Mouse (Mus musculus): ENCODE results near the gene Hnrnph1. TPM values are rescaled to one million over a fixed set of nuclear protein-coding genes. Genes with fewer than 3 reads are reported as not detected.

The Hnrnph1 gene
- polyA plus RNA-seq, 1 experiment from 2014 or later, result 502 TPM

GRCm38 (mm10) chr11:50430277-50431133, 53.7 kb downstream of the Hnrnph1 start, which contains the start of gene Rufy1:
Gene Rufy1, minus strand, starts transcription at chr11:50431125.
- H3K36me3 ChIP-seq, result no peaks in the 10 kb centered on the region
- H3K4me3 ChIP-seq, result peak within 1 kb of the TSS; percentile 77
- WGBS, result under 1% methylated on average over 90 of the region's 90 CpGs
- peaks cover 5% of the 10 kb centered on the region; the same call in 1 of the 2 replicates for H3K27me3 ChIP-seq (ENCODE audit: insufficient read depth, poor library complexity, severe bottlenecking)
- peak; percentile 87 for DNase-seq (ENCODE audit: low spot score)
- H3K27ac ChIP-seq, result peak within 1 kb of the TSS; percentile 98
- H3K4me1 ChIP-seq (replicated peaks), result peaks cover 11% of the 10 kb centered on the region
- H3K9me3 ChIP-seq, result no peaks in the 10 kb centered on the region

- H3K36me3 ChIP-seq, result no peaks in the 10 kb centered on the region
- 32% methylated on average over 32 of the region's 32 CpGs for WGBS
- H3K4me1 ChIP-seq (replicated peaks), result peaks cover 11% of the 10 kb centered on the region
- peak; percentile 32 for DNase-seq (ENCODE audit: low spot score)
- H3K9me3 ChIP-seq, result no peaks in the 10 kb centered on the region
- peaks cover 5% of the 10 kb centered on the region; the same call in 1 of the 2 replicates for H3K27me3 ChIP-seq (ENCODE audit: insufficient read depth, poor library complexity, severe bottlenecking)
- peak overlapping the region; percentile 77 for H3K4me3 ChIP-seq
- H3K27ac ChIP-seq, result peak overlapping the region; percentile 98
Measured at GRCm38 (mm10) chr11:50431134-50432068, 54.6 kb downstream of the Hnrnph1 start.

- H3K9me3 ChIP-seq, result no peaks in the 10 kb centered on the region
- H3K27me3 ChIP-seq (ENCODE audit: insufficient read depth, poor library complexity, severe bottlenecking), result peaks cover 5% of the 10 kb centered on the region; the same call in 1 of the 2 replicates
- no peaks in the 10 kb centered on the region for H3K36me3 ChIP-seq
- 0 out of 2 replicates have a peak overlapping the region, but pooled peaks have one; percentile 77 for H3K4me3 ChIP-seq
- H3K27ac ChIP-seq, result no peak overlapping the region
- WGBS, result 92% methylated on average over 3 of the region's 3 CpGs
- H3K4me1 ChIP-seq (replicated peaks), result peaks cover 11% of the 10 kb centered on the region
- DNase-seq (ENCODE audit: low spot score), result no peak
Measured at GRCm38 (mm10) chr11:50432069-50432440, 55.3 kb downstream of the Hnrnph1 start.

GRCm38 (mm10) chr11:50432896-50433295, 56.1 kb downstream of the Hnrnph1 start:
- Histone ChIP-seq H3K27ac (no peak overlapping the region), H3K4me3 (no peak overlapping the region), H3K27me3 (ENCODE audit: insufficient read depth, poor library complexity, severe bottlenecking) (peaks cover 5% of the 10 kb centered on the region; the same call in 1 of the 2 replicates), H3K36me3 (no peaks in the 10 kb centered on the region), H3K9me3 (no peaks in the 10 kb centered on the region), H3K4me1 (replicated peaks) (peaks cover 11% of the 10 kb centered on the region)
- no peak for DNase-seq (ENCODE audit: low spot score)
- WGBS, result 91% methylated on average over 5 of the region's 5 CpGs

MicroRNAs encoded within 50 kb of the gene (microRNA counts, 519-probe panel; counts per million panel counts)
- 3,243 counts per million, percentile 83 among the panel's probes with 10 or more counts for microRNA mmu-miR-804

Other genes with a start within 250 kb of the Hnrnph1 start
- gene Tbc1d9b, start 245.6 kb upstream of the Hnrnph1 start, polyA plus RNA-seq (2016; fragmentation: Nextera tagmentation; extraction: Ambion mirVana), result 39.3 and 40.9 TPM in 2 replicates
- gene Mrnip, start 202.5 kb upstream of the Hnrnph1 start, polyA plus RNA-seq (2016; fragmentation: Nextera tagmentation; extraction: Ambion mirVana), result 23.1 and 26.1 TPM in 2 replicates
- 147 and 210 TPM in 2 replicates for gene Sqstm1, start 166.2 kb upstream of the Hnrnph1 start, polyA plus RNA-seq (2016; fragmentation: Nextera tagmentation; extraction: Ambion mirVana)
- 21.5 and 29.9 TPM in 2 replicates for gene Mgat4b, start 166.1 kb upstream of the Hnrnph1 start, polyA plus RNA-seq (2016; fragmentation: Nextera tagmentation; extraction: Ambion mirVana)
- gene Ltc4s, start 138.4 kb upstream of the Hnrnph1 start, polyA plus RNA-seq (2016; fragmentation: Nextera tagmentation; extraction: Ambion mirVana), result 1.4 and 1.8 TPM in 2 replicates
- 4.7 and 5.9 TPM in 2 replicates for gene Maml1, start 84.7 kb upstream of the Hnrnph1 start, polyA plus RNA-seq (2016; fragmentation: Nextera tagmentation; extraction: Ambion mirVana)
- gene Canx, start 51.3 kb upstream of the Hnrnph1 start, polyA plus RNA-seq (2016; fragmentation: Nextera tagmentation; extraction: Ambion mirVana), result 242 and 331 TPM in 2 replicates
- 0.24 TPM in 1 of 2 replicates, not detected in the other for gene Cby3, start 22.5 kb upstream of the Hnrnph1 start, polyA plus RNA-seq (2016; fragmentation: Nextera tagmentation; extraction: Ambion mirVana)
- 20.9 and 22.5 TPM in 2 replicates for gene Rufy1, start 54.1 kb downstream of the Hnrnph1 start, polyA plus RNA-seq (2016; fragmentation: Nextera tagmentation; extraction: Ambion mirVana)
- 1.3 and 2.8 TPM in 2 replicates for gene Adamts2, start 225.1 kb downstream of the Hnrnph1 start, polyA plus RNA-seq (2016; fragmentation: Nextera tagmentation; extraction: Ambion mirVana)

Data from hindbrain, embryonic 10.5 days (tissue).